Mouse (Mus musculus): ENCODE data around the gene Olfr569. TPM values are rescaled to one million over a fixed set of nuclear protein-coding genes. Genes with fewer than 3 reads are reported as not detected.

Gene Olfr569
- total RNA-seq (2021) = not detected
- long read RNA-seq, experiment 1 = 0 reads
- long read RNA-seq, experiment 2 = 0 reads

DNA sequence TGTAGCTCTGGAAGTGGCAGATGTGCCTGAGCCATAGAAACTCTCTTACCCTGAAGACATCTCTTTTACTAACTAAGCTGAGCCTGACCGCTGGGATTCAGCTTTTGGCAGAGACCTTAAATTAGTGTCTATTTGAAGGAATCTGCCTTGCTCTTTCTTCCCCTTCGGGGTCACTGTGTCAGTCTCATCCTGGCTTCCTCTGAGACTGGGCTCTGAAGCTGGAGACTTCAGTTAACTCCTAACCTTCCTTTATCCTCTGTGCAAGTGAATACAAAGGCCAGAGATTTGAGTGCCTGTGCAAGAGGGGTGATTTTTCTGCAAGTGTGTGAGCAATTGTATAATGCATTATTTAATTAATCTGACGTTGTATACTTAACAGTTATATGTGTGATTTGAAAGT lies at the start of gene Olfr569:
Gene Olfr569, minus strand, starts transcription at position 101 of the 400 bp plus-strand sequence.
- no peak for DNase-seq (ENCODE audit: low spot score)

DNA sequence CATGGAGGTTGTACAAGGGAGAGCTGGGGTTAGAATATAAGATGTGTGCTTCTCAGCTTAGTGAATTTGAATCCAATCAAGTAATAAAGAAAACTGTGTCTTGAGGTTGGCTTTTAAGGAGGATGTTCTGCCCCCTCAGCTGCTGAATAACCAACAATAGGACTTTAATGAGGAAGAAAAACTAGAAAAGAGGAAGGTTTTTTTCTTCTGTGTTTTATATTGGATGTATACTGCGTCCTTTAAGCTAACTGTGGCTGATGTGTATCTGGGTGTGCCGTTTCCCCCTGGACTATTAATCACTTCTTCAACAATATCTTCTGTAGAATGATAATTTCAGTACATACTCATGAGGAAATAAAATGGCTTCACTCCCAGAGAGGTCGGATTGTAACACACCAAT lies 36.4 kb upstream of the Olfr569 start:
- no peak for DNase-seq (ENCODE audit: low spot score)

DNA sequence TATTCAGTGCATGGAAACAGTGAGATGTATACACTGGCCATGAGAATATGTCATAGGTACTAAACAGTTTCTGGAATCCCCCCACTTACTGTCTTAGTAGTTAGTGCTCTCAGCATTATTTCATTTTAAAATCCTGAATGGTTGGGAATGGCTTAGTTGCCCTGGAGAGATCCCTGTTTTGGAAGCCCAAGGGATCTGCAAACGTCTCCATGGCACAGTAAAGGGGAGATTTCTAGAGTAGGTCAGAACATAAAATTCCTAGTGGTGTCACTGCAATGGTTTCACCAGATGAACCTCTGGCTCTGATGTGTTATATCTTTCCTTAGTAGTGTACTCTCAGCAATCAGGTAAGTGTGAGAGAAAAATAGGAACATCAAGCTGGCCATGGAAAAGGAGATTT lies 33.4 kb upstream of the Olfr569 start, which contains the start of gene Olfr572:
Gene Olfr572, plus strand, starts transcription at position 301 of the 400 bp plus-strand sequence.
- DNase-seq (ENCODE audit: low spot score) = no peak

DNA sequence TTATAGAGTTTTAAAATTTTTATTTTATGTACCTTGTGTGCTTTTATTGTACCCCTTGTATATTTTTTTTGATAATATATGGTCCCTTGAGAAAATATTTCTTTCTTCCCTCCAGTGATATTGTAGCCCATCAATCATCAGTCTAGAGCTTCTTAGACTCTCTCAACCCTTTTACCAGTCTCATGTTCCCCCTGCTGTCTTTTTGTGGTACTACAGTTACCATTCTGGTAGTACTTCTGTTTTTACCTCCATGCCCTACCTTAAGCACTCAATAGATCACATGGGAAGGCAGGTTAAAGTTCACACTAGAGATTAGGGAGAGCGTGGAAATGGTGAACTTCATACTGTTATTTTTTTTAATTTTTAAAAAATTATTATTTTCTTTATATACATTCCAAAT lies 28.9 kb upstream of the Olfr569 start:
- DNase-seq (ENCODE audit: low spot score) = no peak

DNA sequence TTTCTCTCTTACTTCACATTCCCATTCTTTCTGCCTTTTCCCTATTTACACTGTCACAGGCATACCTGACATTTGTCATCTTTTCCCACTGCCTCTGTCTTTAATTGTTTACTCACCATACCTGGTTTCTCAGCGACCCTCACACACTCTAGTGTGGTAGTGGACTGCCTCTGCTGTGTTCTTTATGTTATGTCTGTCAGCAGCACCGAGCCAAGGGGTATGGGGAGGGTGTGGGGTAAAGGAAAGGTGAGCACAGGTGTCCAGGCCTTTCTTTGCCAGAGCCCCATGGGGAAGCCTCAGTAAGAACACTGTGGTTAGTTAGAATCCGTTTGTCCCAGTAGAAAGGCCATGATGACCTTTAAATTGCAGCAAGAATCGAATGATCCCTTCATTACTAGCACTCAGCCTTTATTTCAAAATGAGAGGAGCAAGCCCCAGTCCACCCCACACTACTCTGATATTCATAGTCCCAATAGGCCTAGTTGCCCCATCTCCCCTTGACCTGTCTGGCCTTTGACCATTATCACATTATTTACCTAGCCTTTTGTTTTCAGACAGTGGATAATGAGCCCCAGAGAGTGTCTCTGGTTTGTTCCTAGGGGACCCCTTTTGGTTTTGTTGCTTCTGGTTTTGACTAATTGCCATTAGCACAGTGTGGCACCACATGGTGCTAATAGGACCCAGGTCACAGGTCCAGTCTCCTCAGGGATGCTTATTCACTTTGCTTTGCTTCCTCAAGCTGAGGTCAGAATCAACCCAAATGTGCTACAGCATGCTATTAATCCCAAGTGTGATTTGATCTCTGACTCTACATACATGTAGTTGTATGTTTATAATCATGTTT lies 26.6 kb upstream of the Olfr569 start, which contains the start of gene Olfr571:
Gene Olfr571, minus strand, starts transcription at position 505 of the 844 bp plus-strand sequence.
- DNase-seq (ENCODE audit: low spot score) = no peak

DNA sequence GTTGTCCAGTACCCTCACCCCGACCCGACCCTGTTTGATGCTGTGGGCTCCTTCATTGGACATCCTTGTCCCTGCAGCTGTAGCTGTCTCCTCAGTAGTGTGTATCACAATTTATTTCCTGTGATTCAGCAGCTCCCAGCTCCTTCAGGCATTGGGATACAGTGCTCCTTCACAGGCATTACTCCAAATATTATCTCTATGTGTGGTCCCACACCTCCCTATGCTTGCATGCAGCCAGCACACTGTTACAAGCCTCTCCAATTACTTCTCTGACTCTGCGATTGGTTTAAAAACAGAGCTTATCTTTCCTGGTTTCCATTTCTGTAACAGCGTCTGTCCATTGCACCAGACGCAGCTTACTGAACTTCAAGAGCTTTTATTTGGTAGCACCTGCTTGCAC lies 25.7 kb upstream of the Olfr569 start:
- no peak for DNase-seq (ENCODE audit: low spot score)

DNA sequence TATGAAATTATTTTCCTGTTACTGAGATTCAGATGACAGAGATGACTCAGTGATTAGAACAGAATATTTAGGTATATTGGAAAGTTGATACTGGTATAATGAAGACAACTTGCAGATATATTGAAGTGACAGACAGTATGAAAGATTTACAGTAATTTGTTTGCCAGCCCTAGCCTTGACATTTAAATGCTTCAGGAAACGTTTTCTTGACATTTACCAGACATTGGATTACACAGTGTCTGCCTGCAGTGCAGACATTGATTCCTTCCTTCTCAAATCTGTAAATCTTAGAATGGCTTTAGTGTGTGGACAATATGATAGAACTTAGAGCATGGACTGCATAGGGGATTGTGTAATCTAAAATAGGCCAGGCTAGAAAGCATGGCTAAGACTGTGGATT lies 24.6 kb upstream of the Olfr569 start:
- no peak for DNase-seq (ENCODE audit: low spot score)

DNA sequence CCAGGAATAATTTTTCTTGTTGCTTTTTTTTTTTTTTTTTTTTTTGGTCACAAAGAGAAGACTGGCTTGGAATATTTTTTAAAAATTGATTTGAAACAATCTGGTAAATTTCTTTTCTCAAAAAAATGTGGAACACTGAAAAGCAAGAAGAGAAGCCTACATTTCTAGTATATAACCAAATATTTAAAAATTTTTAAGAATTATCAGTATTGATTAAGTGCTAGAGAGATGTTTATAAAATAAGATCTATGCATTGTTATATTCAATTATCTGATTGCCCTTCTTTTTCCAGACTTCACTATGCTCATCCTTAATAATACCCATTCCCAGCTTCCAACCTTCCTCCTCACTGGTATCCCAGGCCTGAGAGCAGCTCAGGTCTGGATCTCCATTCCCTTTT lies 13.9 kb downstream of the Olfr569 start, which contains the start of gene Olfr568:
Gene Olfr568, plus strand, starts transcription at position 301 of the 400 bp plus-strand sequence.
- DNase-seq (ENCODE audit: low spot score) = no peak

DNA sequence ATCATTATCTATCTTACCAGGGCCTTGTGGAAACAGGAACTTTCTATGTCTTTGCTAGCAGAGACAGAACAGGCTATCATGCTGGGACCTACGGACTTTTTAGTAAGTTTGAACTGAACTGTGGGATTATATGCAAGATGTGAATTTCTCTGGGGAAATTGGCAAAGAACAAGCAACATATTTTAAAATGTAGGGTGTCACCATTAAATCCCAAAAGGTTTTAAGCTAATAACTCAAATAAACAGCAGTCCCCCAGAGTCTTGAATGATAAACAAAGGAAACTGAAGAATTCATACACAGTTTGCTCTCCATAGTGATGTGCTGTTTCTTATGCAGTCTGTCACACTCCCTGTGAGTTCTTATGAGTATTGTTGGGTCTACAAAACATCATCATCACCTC lies 32.0 kb downstream of the Olfr569 start, which contains the start of gene Olfr566:
Gene Olfr566, minus strand, starts transcription at position 101 of the 400 bp plus-strand sequence.
- DNase-seq (ENCODE audit: low spot score) = no peak

DNA sequence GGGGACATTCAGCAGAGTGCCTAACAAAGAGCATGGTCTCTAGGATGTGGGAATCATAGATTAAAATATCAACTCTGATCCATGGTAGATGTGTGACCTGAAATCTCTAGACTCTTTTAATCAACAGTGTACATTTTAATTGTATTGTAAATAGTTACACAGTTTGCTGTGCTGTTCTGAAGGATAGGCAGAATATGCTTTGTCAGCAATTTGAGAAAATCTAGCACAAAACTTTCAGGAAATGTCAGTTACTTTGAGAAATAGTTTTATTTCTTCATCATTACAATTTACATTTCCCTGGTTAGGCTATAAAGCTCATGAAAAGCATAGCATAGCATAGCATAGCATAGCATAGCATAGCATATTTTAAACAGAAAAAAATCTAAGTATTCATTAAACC lies 34.9 kb downstream of the Olfr569 start:
- no peak for DNase-seq (ENCODE audit: low spot score)

Other genes starting within 250 kb of the Olfr569 start
- not detected for gene Olfr555, start 232.1 kb downstream of the Olfr569 start, total RNA-seq (2021)
- gene Olfr556, start 226.0 kb downstream of the Olfr569 start, total RNA-seq (2021) = not detected
- 1 to 10 TPM; 3.8 to 4.5 TPM for gene Trim68, start 203.6 kb downstream of the Olfr569 start, total RNA-seq (2021)
- gene Olfr557, start 195.0 kb downstream of the Olfr569 start, total RNA-seq (2021) = not detected
- 1 to 10 TPM in 1 of 2 experiments, under 1 TPM in 1; 0.91 to 1.3 TPM for gene Olfr558, start 188.7 kb downstream of the Olfr569 start, total RNA-seq (2021)
- not detected for gene Olfr33, start 171.8 kb downstream of the Olfr569 start, total RNA-seq (2021)
- not detected for gene Olfr559, start 163.4 kb downstream of the Olfr569 start, total RNA-seq (2021)
- not detected for gene Olfr560, start 131.5 kb downstream of the Olfr569 start, total RNA-seq (2021)
- gene Olfr78, start 131.4 kb downstream of the Olfr569 start, total RNA-seq (2021) = under 1 TPM; 0.21 to 0.40 TPM
- gene Olfr561, start 119.7 kb downstream of the Olfr569 start, total RNA-seq (2021) = not detected
- gene Olfr564, start 87.4 kb downstream of the Olfr569 start, total RNA-seq (2021) = not detected
- gene Olfr566, start 32.1 kb downstream of the Olfr569 start, total RNA-seq (2021) = not detected
- not detected for gene Olfr568, start 13.8 kb downstream of the Olfr569 start, total RNA-seq (2021)
- gene Olfr570, start 3.7 kb upstream of the Olfr569 start, total RNA-seq (2021) = not detected
- not detected for gene Olfr571, start 26.7 kb upstream of the Olfr569 start, total RNA-seq (2021)
- gene Olfr572, start 33.5 kb upstream of the Olfr569 start, total RNA-seq (2021) = not detected
- gene Olfr573-ps1, start 51.7 kb upstream of the Olfr569 start, total RNA-seq (2021) = not detected
- gene Olfr574, start 57.6 kb upstream of the Olfr569 start, total RNA-seq (2021) = not detected
- not detected for gene Olfr575, start 67.9 kb upstream of the Olfr569 start, total RNA-seq (2021)
- gene Olfr576, start 71.8 kb upstream of the Olfr569 start, total RNA-seq (2021) = not detected
- not detected for gene Olfr577, start 85.1 kb upstream of the Olfr569 start, total RNA-seq (2021)
- gene Olfr578, start 98.4 kb upstream of the Olfr569 start, total RNA-seq (2021) = not detected
- not detected for gene Olfr582, start 147.1 kb upstream of the Olfr569 start, total RNA-seq (2021)
- not detected for gene Olfr583, start 160.4 kb upstream of the Olfr569 start, total RNA-seq (2021)
- not detected for gene Olfr584, start 191.0 kb upstream of the Olfr569 start, total RNA-seq (2021)
- not detected for gene Olfr585, start 206.8 kb upstream of the Olfr569 start, total RNA-seq (2021)
- gene Olfr586, start 234.8 kb upstream of the Olfr569 start, total RNA-seq (2021) = not detected
- gene Olfr588-ps1, start 250.0 kb upstream of the Olfr569 start, total RNA-seq (2021) = not detected